Mouse (Mus musculus): ENCODE measurements at regions not wholly inside any gene's neighbourhood (a gene's known extent, or its start where the extent isn't known, plus 50 kb on each side); places are given as distances from the start of the nearest gene placed in this dataset.

DNA sequence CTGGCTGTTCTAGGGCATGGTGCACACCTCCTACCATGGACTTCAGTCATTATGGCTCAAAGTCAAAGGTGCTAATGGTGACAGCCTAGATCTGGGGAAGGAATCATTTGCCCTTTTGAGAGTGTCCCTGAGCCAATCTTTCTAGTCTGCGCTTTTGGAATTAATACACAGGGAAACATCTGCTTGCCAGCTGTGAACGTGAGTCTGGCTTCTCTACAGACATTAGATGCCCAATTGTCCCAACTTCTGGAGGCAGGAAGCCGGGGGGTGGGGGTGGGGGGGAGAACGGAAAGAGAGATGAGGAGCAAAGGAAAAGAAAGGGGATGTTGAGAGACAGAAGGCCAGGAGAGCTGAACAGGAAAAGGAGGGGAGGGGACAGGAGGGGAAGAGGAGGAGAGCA is 377.9 kb upstream of the Spred2 start:
- TF ChIP-seq ELF1 (IDR thresholded peaks at IDR 0.05; ENCODE audit: low read depth, low read length) (no peak), POLR2A (IDR thresholded peaks at IDR 0.05; ENCODE audit: low read depth, low read length) (no peak), CTCF (conservative IDR thresholded peaks at IDR 0.05 in 1 of 2, IDR thresholded peaks at IDR 0.05 in 1 of 2; ENCODE audit: low read depth in 2 of 2, low read length in 2 of 2) (no peak), PAX5 (IDR thresholded peaks at IDR 0.05; ENCODE audit: low read length) (no peak), MAX (IDR thresholded peaks at IDR 0.05; ENCODE audit: low read length) (no peak)
